Mouse (Mus musculus) bone marrow, adult 2 months (tissue): ENCODE data around the gene Klhl9.

Experiments
- CTCF ChIP-seq: fragments of 200-500 bp; IDR thresholded peaks from 2 replicates; pipeline ENCODE4 v1.5.1; 2011; ENCODE audit warnings: low read length, control low read depth; ENCODE audit not compliant: control insufficient read depth, insufficient read depth
- POLR2A ChIP-seq: fragments of 200-500 bp; IDR thresholded peaks from 2 replicates; pipeline ENCODE4 v1.6.1; 2011; ENCODE audit warnings: low read depth, mild to moderate bottlenecking, control low read depth, low read length, borderline replicate concordance; ENCODE audit not compliant: control insufficient read depth

DNA sequence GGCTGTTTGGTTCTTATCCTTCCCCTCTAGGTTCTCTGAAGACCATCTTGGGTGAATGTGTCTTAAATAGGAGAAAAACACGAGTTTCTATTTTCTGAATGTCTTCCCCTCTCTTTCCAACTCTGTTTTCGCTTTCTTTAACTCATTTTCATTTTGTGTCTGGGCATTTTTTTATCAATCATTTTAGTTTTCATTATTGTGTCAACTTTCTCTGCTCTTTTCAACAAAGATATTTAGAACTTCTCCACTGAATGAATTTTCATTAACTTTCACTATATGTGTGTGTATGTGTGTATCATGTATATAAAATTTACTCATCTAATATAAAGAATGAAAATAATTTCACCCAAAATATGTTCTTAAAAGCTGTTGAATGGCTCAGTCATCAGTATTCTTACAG, 31.0 kb downstream of the Klhl9 start, which contains the start of gene Ifnab:
- TF ChIP-seq CTCF = no peak
- TF ChIP-seq POLR2A = no peak
